Mouse (Mus musculus) E14TG2a.4 (cell line): ENCODE results near the gene Cyp2t4.

Experiments used
- CTCF ChIP-seq: conservative IDR thresholded peaks from 2 replicates; pipeline ENCODE4 v1.5.1; 2014; ENCODE audit warnings: low read length
- NANOG ChIP-seq: IDR thresholded peaks from 2 replicates; pipeline ENCODE4 v1.6.1; 2014; ENCODE audit warnings: borderline replicate concordance, low read length, mixed read lengths
- POU5F1 ChIP-seq: IDR thresholded peaks from 2 replicates; pipeline ENCODE4 v1.6.1; 2014; ENCODE audit warnings: low read length, borderline replicate concordance

DNA sequence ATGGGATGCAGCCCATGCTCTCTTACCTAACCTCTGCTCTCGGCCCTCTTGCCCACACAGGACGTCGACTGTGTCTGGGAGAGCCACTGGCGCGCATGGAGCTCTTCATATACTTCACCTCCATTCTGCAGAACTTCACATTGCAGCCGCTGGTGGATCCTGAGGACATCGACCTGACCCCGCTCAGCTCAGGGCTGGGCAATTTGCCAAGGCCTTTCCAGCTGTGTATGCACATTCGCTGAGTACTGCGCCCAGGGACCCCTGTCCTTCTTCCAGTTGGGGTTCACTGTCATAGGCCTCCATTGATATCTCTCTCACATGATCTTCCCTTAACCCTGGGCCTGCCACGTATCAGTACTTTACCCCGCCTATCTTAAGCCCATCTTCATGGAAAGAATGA, 20.4 kb upstream of the Cyp2t4 start:
- TF ChIP-seq CTCF (no peak), NANOG (no peak), POU5F1 (no peak)
